Mouse (Mus musculus) limb, embryonic 15.5 days (tissue): ENCODE measurements around the gene Mical1. TPM values are rescaled to one million over a fixed set of nuclear protein-coding genes. Genes with fewer than 3 reads are reported as not detected.
"Not testable (repeated sequence)": the region's sequence is repeated elsewhere in the genome, so short reads cannot be mapped to it uniquely, and the experiment has no call there.

Experiments
- ATAC-seq: fragments of 200-750 bp; cut with Nextera tagmentation; 2 replicates; pipeline ENCODE4 v1.8.0; 2017; ENCODE audit warnings: low read depth, moderate TSS enrichment; ENCODE audit not compliant: insufficient number of reproducible peaks, low FRiP score, low TSS enrichment
- H3K27ac ChIP-seq: fragments of 300-500 bp; sonication (generic); 2 replicates; pipeline ENCODE4 v1.5.1; 2015; ENCODE audit warnings: moderate library complexity, mild to moderate bottlenecking, inconsistent platforms
- H3K27me3 ChIP-seq: fragments of 300-500 bp; sonication (generic); 2 replicates; pipeline ENCODE4 v1.6.1; 2015; ENCODE audit warnings: inconsistent platforms
- H3K36me3 ChIP-seq: fragments of 300-500 bp; sonication (generic); 2 replicates; pipeline ENCODE4 v1.6.1; 2015; ENCODE audit warnings: inconsistent platforms
- H3K4me1 ChIP-seq: fragments of 300-500 bp; sonication (generic); 2 replicates; pipeline ENCODE4 v1.6.1; 2015; ENCODE audit warnings: inconsistent platforms
- H3K4me2 ChIP-seq: fragments of 300-500 bp; sonication (generic); 2 replicates; pipeline ENCODE4 v1.6.1; 2015; ENCODE audit warnings: mild to moderate bottlenecking, inconsistent platforms
- H3K4me3 ChIP-seq: fragments of 300-500 bp; sonication (generic); 2 replicates; pipeline ENCODE4 v1.5.1; 2015; ENCODE audit warnings: mild to moderate bottlenecking, inconsistent platforms
- H3K9ac ChIP-seq: fragments of 300-500 bp; sonication (generic); 2 replicates; pipeline ENCODE4 v1.6.1; 2015; ENCODE audit warnings: inconsistent platforms
- H3K9me3 ChIP-seq: fragments of 300-500 bp; sonication (generic); 2 replicates; pipeline ENCODE4 v1.6.1; 2016; ENCODE audit warnings: inconsistent platforms
- WGBS: fragments of 180-500 bp; shearing (Covaris S2); methylation state at CpG from one replicate; pipeline ENCODE4 v1.1.7; 2015; 5-methylcytosine and 5-hydroxymethylcytosine counted together
- polyA plus RNA-seq: library from polyadenylated mRNA; unstranded; fragments of >200 nt; fragmentation: Nextera tagmentation; extraction: Ambion mirVana; gene quantifications from 2 replicates; pipeline ENCODE4 v1.2.1, GENCODE M21; 2015

Gene Mical1
- polyA plus RNA-seq, 1 experiment from 2014 or later: 36.0 TPM

- H3K27ac ChIP-seq, H3K27me3 ChIP-seq, H3K4me3 ChIP-seq, ATAC-seq, H3K9ac ChIP-seq, H3K4me2 ChIP-seq, H3K9me3 ChIP-seq, H3K4me1 ChIP-seq, H3K36me3 ChIP-seq: not testable (repeated sequence)
- 2% methylated on average over 3 of the region's 3 CpGs for WGBS
These were observed 29.3 kb downstream of the Mical1 start for GRCm38 (mm10) chr10:41505446-41505845.

GRCm38 (mm10) chr10:41509160-41509559, 33.0 kb downstream of the Mical1 start:
- Histone ChIP-seq H3K4me1 (no peaks in the 10 kb centered on the region), H3K4me3 (no peak overlapping the region), H3K9me3 (no peaks in the 10 kb centered on the region), H3K9ac (no peak overlapping the region), H3K27me3 (no peaks in the 10 kb centered on the region), H3K36me3 (no peaks in the 10 kb centered on the region), H3K4me2 (no peak overlapping the region), H3K27ac (no peak overlapping the region)
- 30% methylated on average over 2 of the region's 2 CpGs for WGBS
- no peak for ATAC-seq

- Histone ChIP-seq H3K4me3 (no peak overlapping the region), H3K36me3 (no peaks in the 10 kb centered on the region), H3K27me3 (no peaks in the 10 kb centered on the region), H3K4me1 (no peaks in the 10 kb centered on the region), H3K4me2 (no peak overlapping the region), H3K27ac (no peak overlapping the region), H3K9me3 (no peaks in the 10 kb centered on the region), H3K9ac (no peak overlapping the region)
- WGBS: 68% methylated on average over 4 of the region's 4 CpGs
- ATAC-seq: no peak
These were observed 38.2 kb downstream of the Mical1 start for GRCm38 (mm10) chr10:41514301-41514700.

- H3K4me3 ChIP-seq: no peak overlapping the region
- H3K4me2 ChIP-seq: no peak overlapping the region
- no peak overlapping the region for H3K27ac ChIP-seq
- no peaks in the 10 kb centered on the region for H3K27me3 ChIP-seq
- no peaks in the 10 kb centered on the region for H3K4me1 ChIP-seq
- no peaks in the 10 kb centered on the region for H3K36me3 ChIP-seq
- ATAC-seq: no peak
- no peaks in the 10 kb centered on the region for H3K9me3 ChIP-seq
- H3K9ac ChIP-seq: no peak overlapping the region
These were observed 38.8 kb downstream of the Mical1 start for GRCm38 (mm10) chr10:41514921-41515320.

GRCm38 (mm10) chr10:41518508-41518980, 42.4 kb downstream of the Mical1 start:
- Histone ChIP-seq H3K4me1 (peaks cover 18% of the 10 kb centered on the region; the same call in 1 of the 2 replicates), H3K4me2 (peak overlapping the region; percentile 85), H3K27me3 (no peaks in the 10 kb centered on the region), H3K9me3 (no peaks in the 10 kb centered on the region), H3K9ac (peak overlapping the region; percentile 92), H3K36me3 (peaks cover 5% of the 10 kb centered on the region; the same call in 1 of the 2 replicates), H3K27ac (peak overlapping the region; percentile 98), H3K4me3 (peak overlapping the region; percentile 91)
- peak; percentile 71 for ATAC-seq
- under 1% methylated on average over 23 of the region's 23 CpGs for WGBS

- Histone ChIP-seq H3K9ac (peak within 1 kb of the TSS; percentile 92), H3K27ac (peak within 1 kb of the TSS; percentile 98), H3K27me3 (no peaks in the 10 kb centered on the region), H3K4me2 (peak within 1 kb of the TSS; percentile 85), H3K4me1 (peaks cover 18% of the 10 kb centered on the region; the same call in 1 of the 2 replicates), H3K36me3 (peaks cover 8% of the 10 kb centered on the region; the same call in 1 of the 2 replicates), H3K4me3 (peak within 1 kb of the TSS; percentile 91), H3K9me3 (no peaks in the 10 kb centered on the region)
- ATAC-seq: peak; percentile 92
- WGBS: under 1% methylated on average over 68 of the region's 69 CpGs
These were observed 43.0 kb downstream of the Mical1 start, which contains the start of gene Cd164 for GRCm38 (mm10) chr10:41518981-41519618. Cd164 (plus strand) TSS chr10:41519414.

- peak; percentile 25 for ATAC-seq
These were observed 43.7 kb downstream of the Mical1 start for GRCm38 (mm10) chr10:41519640-41520409.

GRCm38 (mm10) chr10:41520410-41520673, 44.2 kb downstream of the Mical1 start:
- Histone ChIP-seq H3K9ac (peak overlapping the region; percentile 92), H3K4me3 (peak overlapping the region; percentile 91), H3K4me2 (peak overlapping the region; percentile 85), H3K4me1 (peaks cover 18% of the 10 kb centered on the region; the same call in 1 of the 2 replicates), H3K27ac (no peak overlapping the region), H3K36me3 (peaks cover 8% of the 10 kb centered on the region), H3K27me3 (no peaks in the 10 kb centered on the region), H3K9me3 (no peaks in the 10 kb centered on the region)
- WGBS: 2% methylated on average over 5 of the region's 5 CpGs
- no peak for ATAC-seq

More at GRCm38 (mm10) chr10:41519640-41520409, 43.7 kb downstream of the Mical1 start:
- Histone ChIP-seq H3K4me2 (peak overlapping the region; percentile 85), H3K9ac (peak overlapping the region; percentile 92), H3K27me3 (no peaks in the 10 kb centered on the region), H3K4me1 (peaks cover 18% of the 10 kb centered on the region; the same call in 1 of the 2 replicates), H3K36me3 (peaks cover 8% of the 10 kb centered on the region), H3K27ac (peak overlapping the region; percentile 98), H3K4me3 (peak overlapping the region; percentile 91), H3K9me3 (no peaks in the 10 kb centered on the region)
- under 1% methylated on average over 65 of the region's 65 CpGs for whole genome bisulfite sequencing

GRCm38 (mm10) chr10:41523386-41523785, 47.3 kb downstream of the Mical1 start:
- H3K27me3 ChIP-seq: no peaks in the 10 kb centered on the region
- H3K4me2 ChIP-seq: no peak overlapping the region
- H3K4me3 ChIP-seq: no peak overlapping the region
- 83% methylated on average over 3 of the region's 3 CpGs for WGBS
- peaks cover 12% of the 10 kb centered on the region for H3K36me3 ChIP-seq
- H3K27ac ChIP-seq: no peak overlapping the region
- no peaks in the 10 kb centered on the region for H3K9me3 ChIP-seq
- H3K4me1 ChIP-seq: peaks cover 18% of the 10 kb centered on the region; the same call in 1 of the 2 replicates
- H3K9ac ChIP-seq: no peak overlapping the region
- ATAC-seq: no peak

- 76% methylated on average over 1 of the region's 1 CpGs for WGBS
- no peak overlapping the region for H3K4me3 ChIP-seq
- H3K9ac ChIP-seq: no peak overlapping the region
- peaks cover 32% of the 10 kb centered on the region for H3K36me3 ChIP-seq
- no peaks in the 10 kb centered on the region for H3K27me3 ChIP-seq
- no peak overlapping the region for H3K27ac ChIP-seq
- H3K9me3 ChIP-seq: no peaks in the 10 kb centered on the region
- H3K4me2 ChIP-seq: no peak overlapping the region
- peaks cover 16% of the 10 kb centered on the region; the same call in 1 of the 2 replicates for H3K4me1 ChIP-seq
- no peak for ATAC-seq
These were observed 49.6 kb downstream of the Mical1 start for GRCm38 (mm10) chr10:41525696-41526095.

GRCm38 (mm10) chr10:41529972-41530371, 53.9 kb downstream of the Mical1 start:
- Histone ChIP-seq H3K27ac (no peak overlapping the region), H3K9me3 (no peaks in the 10 kb centered on the region), H3K36me3 (peaks cover 55% of the 10 kb centered on the region), H3K4me1 (no peaks in the 10 kb centered on the region), H3K4me2 (no peak overlapping the region), H3K9ac (no peak overlapping the region), H3K4me3 (no peak overlapping the region), H3K27me3 (no peaks in the 10 kb centered on the region)
- WGBS: 83% methylated on average over 5 of the region's 5 CpGs
- no peak for ATAC-seq

- WGBS: 83% methylated on average over 2 of the region's 2 CpGs
- Histone ChIP-seq H3K4me2 (no peak overlapping the region), H3K27me3 (no peaks in the 10 kb centered on the region), H3K4me3 (no peak overlapping the region), H3K4me1 (no peaks in the 10 kb centered on the region), H3K27ac (no peak overlapping the region), H3K9ac (no peak overlapping the region), H3K36me3 (peaks cover 61% of the 10 kb centered on the region), H3K9me3 (no peaks in the 10 kb centered on the region)
- no peak for ATAC-seq
These were observed 59.9 kb downstream of the Mical1 start for GRCm38 (mm10) chr10:41535991-41536390.
